Mouse (Mus musculus) erythroblast, embryonic 14.5 days (primary cell): ENCODE measurements around the gene Marf1.

Experiments used
- GATA1 ChIP-seq: IDR thresholded peaks from 2 replicates; pipeline ENCODE4 v1.6.1; 2012; ENCODE audit warnings: low read length, inconsistent platforms, mixed read lengths
- TAL1 ChIP-seq: IDR thresholded peaks from 3 replicates; pipeline ENCODE4 v1.6.1; 2012; ENCODE audit warnings: low read length, inconsistent platforms, mixed read lengths

DNA sequence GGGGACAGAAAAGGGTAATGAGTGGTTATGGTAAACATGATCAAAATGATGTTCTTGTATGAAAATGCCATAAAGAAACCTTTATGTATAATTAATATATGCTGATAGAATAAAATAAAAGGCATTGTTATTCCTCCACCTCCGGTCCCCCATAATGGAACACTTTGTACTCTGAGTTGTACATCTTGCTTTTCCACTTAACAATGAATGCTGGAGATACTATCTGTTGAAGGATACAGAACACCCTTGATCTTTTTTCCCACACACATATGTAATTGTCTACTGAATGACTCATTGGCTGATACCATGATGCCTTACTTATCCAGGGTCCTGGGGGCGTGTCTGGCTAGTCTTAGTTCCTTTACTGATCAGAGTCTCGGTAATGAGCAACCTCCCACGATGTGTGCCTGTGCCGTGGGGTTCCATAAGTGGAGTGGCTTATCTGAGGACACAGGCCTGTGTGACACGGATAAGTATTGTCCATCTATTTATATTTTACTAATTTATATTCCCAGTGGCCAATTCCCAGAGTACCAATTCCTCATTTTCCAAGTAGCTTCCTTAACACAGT, 17.1 kb upstream of the Marf1 start:
- TF ChIP-seq GATA1 = no peak
- no peak for TF ChIP-seq TAL1
